Mouse (Mus musculus): ENCODE measurements at regions not wholly inside any gene's neighbourhood (a gene's known extent, or its start where the extent isn't known, plus 50 kb on each side); places are given as distances from the start of the nearest gene placed in this dataset.

- WGBS: 69% methylated on average over 5 of the region's 5 CpGs
- Histone ChIP-seq H3K4me1 (ENCODE audit: control insufficient read depth, insufficient read depth, low read length) (peaks cover 43% of the 10 kb centered on the region), H3K9ac (ENCODE audit: low read length) (no peak overlapping the region)
Measured at GRCm38 (mm10) chr8:126662151-126662550, 68.4 kb upstream of the Irf2bp2 start.

GRCm38 (mm10) chr8:126661511-126662142, 67.8 kb upstream of the Irf2bp2 start:
- no peaks in the 10 kb centered on the region for H3K36me3 ChIP-seq (ENCODE audit: control insufficient read depth, insufficient read depth, low read length)
- peak overlapping the region; percentile 54 for H3K27ac ChIP-seq (ENCODE audit: low read depth, low read length)
- ATAC-seq (ENCODE audit: insufficient read depth, low FRiP score, low TSS enrichment) (no peak), DNase-seq (ENCODE audit: low spot score) (no peak)
- H3K27me3 ChIP-seq (ENCODE audit: control insufficient read depth, insufficient read depth, low read length): no peaks in the 10 kb centered on the region
- no peak overlapping the region for H3K4me2 ChIP-seq (ENCODE audit: low read depth)
- H3K9me3 ChIP-seq (ENCODE audit: control insufficient read depth, low read length): no peaks in the 10 kb centered on the region
- WGBS: 57% methylated on average over 14 of the region's 14 CpGs
- H3K9ac ChIP-seq (ENCODE audit: low read length): no peak overlapping the region
- H3K4me3 ChIP-seq (ENCODE audit: low read depth, low read length): no peak overlapping the region
- peaks cover 38% of the 10 kb centered on the region for H3K4me1 ChIP-seq (ENCODE audit: control insufficient read depth, insufficient read depth, low read length)

More at GRCm38 (mm10) chr8:126662151-126662550, 68.4 kb upstream of the Irf2bp2 start:
- no peaks in the 10 kb centered on the region for H3K9me3 ChIP-seq (ENCODE audit: control insufficient read depth, low read length)
- H3K27me3 ChIP-seq (ENCODE audit: control insufficient read depth, insufficient read depth, low read length): no peaks in the 10 kb centered on the region
- H3K27ac ChIP-seq (ENCODE audit: low read depth, low read length): peak overlapping the region; percentile 54; the same call in 1 of the 2 replicates
- H3K4me2 ChIP-seq (ENCODE audit: low read depth): no peak overlapping the region
- H3K36me3 ChIP-seq (ENCODE audit: control insufficient read depth, insufficient read depth, low read length): no peaks in the 10 kb centered on the region
- H3K4me3 ChIP-seq (ENCODE audit: low read depth, low read length): no peak overlapping the region
- DNase-seq (ENCODE audit: low spot score): no peak
- ATAC-seq (ENCODE audit: insufficient read depth, low FRiP score, low TSS enrichment): no peak

GRCm38 (mm10) chr8:126660658-126661316, 67.0 kb upstream of the Irf2bp2 start:
- Histone ChIP-seq H3K4me3 (ENCODE audit: low read depth, low read length) (no peak overlapping the region), H3K36me3 (ENCODE audit: control insufficient read depth, insufficient read depth, low read length) (no peaks in the 10 kb centered on the region), H3K4me2 (ENCODE audit: low read depth) (no peak overlapping the region; the same call in 1 of the 2 replicates), H3K4me1 (ENCODE audit: control insufficient read depth, insufficient read depth, low read length) (peaks cover 38% of the 10 kb centered on the region), H3K9me3 (ENCODE audit: control insufficient read depth, low read length) (no peaks in the 10 kb centered on the region), H3K9ac (ENCODE audit: low read length) (peak overlapping the region; percentile 19), H3K27me3 (ENCODE audit: control insufficient read depth, insufficient read depth, low read length) (no peaks in the 10 kb centered on the region), H3K27ac (ENCODE audit: low read depth, low read length) (peak overlapping the region; percentile 71)
- 31% methylated on average over 10 of the region's 12 CpGs for WGBS
- no peak for DNase-seq (ENCODE audit: low spot score)
- ATAC-seq (ENCODE audit: insufficient read depth, low FRiP score, low TSS enrichment): no peak

- DNase-seq (ENCODE audit: low spot score): no peak
- 51% methylated on average over 12 of the region's 12 CpGs for WGBS
- Histone ChIP-seq H3K27me3 (ENCODE audit: control insufficient read depth, insufficient read depth, low read length) (no peaks in the 10 kb centered on the region), H3K36me3 (ENCODE audit: control insufficient read depth, insufficient read depth, low read length) (no peaks in the 10 kb centered on the region), H3K9ac (ENCODE audit: low read length) (peak overlapping the region; percentile 19; the same call in 1 of the 2 replicates), H3K4me1 (ENCODE audit: control insufficient read depth, insufficient read depth, low read length) (peaks cover 32% of the 10 kb centered on the region), H3K9me3 (ENCODE audit: control insufficient read depth, low read length) (no peaks in the 10 kb centered on the region), H3K27ac (ENCODE audit: low read depth, low read length) (peak overlapping the region; percentile 71), H3K4me2 (ENCODE audit: low read depth) (no peak overlapping the region; the same call in 1 of the 2 replicates), H3K4me3 (ENCODE audit: low read depth, low read length) (no peak overlapping the region)
- ATAC-seq (ENCODE audit: insufficient read depth, low FRiP score, low TSS enrichment): no peak
Measured at GRCm38 (mm10) chr8:126659691-126660657, 66.2 kb upstream of the Irf2bp2 start.

GRCm38 (mm10) chr8:126657546-126657945, 63.8 kb upstream of the Irf2bp2 start:
- no peak overlapping the region for H3K4me2 ChIP-seq (ENCODE audit: low read depth)
- H3K27me3 ChIP-seq (ENCODE audit: control insufficient read depth, insufficient read depth, low read length): no peaks in the 10 kb centered on the region
- H3K4me1 ChIP-seq (ENCODE audit: control insufficient read depth, insufficient read depth, low read length): peaks cover 19% of the 10 kb centered on the region
- H3K9me3 ChIP-seq (ENCODE audit: control insufficient read depth, low read length): no peaks in the 10 kb centered on the region
- H3K4me3 ChIP-seq (ENCODE audit: low read depth, low read length): no peak overlapping the region
- WGBS: 47% methylated on average over 6 of the region's 6 CpGs
- DNase-seq (ENCODE audit: low spot score) (no peak), ATAC-seq (ENCODE audit: insufficient read depth, low FRiP score, low TSS enrichment) (no peak)
- no peak overlapping the region for H3K9ac ChIP-seq (ENCODE audit: low read length)
- no peaks in the 10 kb centered on the region for H3K36me3 ChIP-seq (ENCODE audit: control insufficient read depth, insufficient read depth, low read length)
- H3K27ac ChIP-seq (ENCODE audit: low read depth, low read length): no peak overlapping the region

- no peaks in the 10 kb centered on the region for H3K27me3 ChIP-seq (ENCODE audit: control insufficient read depth, insufficient read depth, low read length)
- H3K36me3 ChIP-seq (ENCODE audit: control insufficient read depth, insufficient read depth, low read length): no peaks in the 10 kb centered on the region
- 78% methylated on average over 10 of the region's 10 CpGs for WGBS
- H3K27ac ChIP-seq (ENCODE audit: low read depth, low read length): no peak overlapping the region
- no peak overlapping the region for H3K9ac ChIP-seq (ENCODE audit: low read length)
- H3K4me1 ChIP-seq (ENCODE audit: control insufficient read depth, insufficient read depth, low read length): peaks cover 12% of the 10 kb centered on the region
- no peak for ATAC-seq (ENCODE audit: insufficient read depth, low FRiP score, low TSS enrichment)
- H3K4me3 ChIP-seq (ENCODE audit: low read depth, low read length): no peak overlapping the region
- no peaks in the 10 kb centered on the region for H3K9me3 ChIP-seq (ENCODE audit: control insufficient read depth, low read length)
- DNase-seq (ENCODE audit: low spot score): no peak
- no peak overlapping the region for H3K4me2 ChIP-seq (ENCODE audit: low read depth)
Measured at GRCm38 (mm10) chr8:126656554-126657260, 62.9 kb upstream of the Irf2bp2 start.

GRCm38 (mm10) chr8:126655565-126655964, 61.8 kb upstream of the Irf2bp2 start:
- Histone ChIP-seq H3K9me3 (ENCODE audit: control insufficient read depth, low read length) (no peaks in the 10 kb centered on the region), H3K36me3 (ENCODE audit: control insufficient read depth, insufficient read depth, low read length) (no peaks in the 10 kb centered on the region), H3K9ac (ENCODE audit: low read length) (no peak overlapping the region), H3K4me3 (ENCODE audit: low read depth, low read length) (no peak overlapping the region), H3K27ac (ENCODE audit: low read depth, low read length) (no peak overlapping the region), H3K4me2 (ENCODE audit: low read depth) (no peak overlapping the region), H3K27me3 (ENCODE audit: control insufficient read depth, insufficient read depth, low read length) (no peaks in the 10 kb centered on the region), H3K4me1 (ENCODE audit: control insufficient read depth, insufficient read depth, low read length) (peaks cover 6% of the 10 kb centered on the region)
- no peak for ATAC-seq (ENCODE audit: insufficient read depth, low FRiP score, low TSS enrichment)
- no peak for DNase-seq (ENCODE audit: low spot score)
- 62% methylated on average over 2 of the region's 2 CpGs for WGBS

- Histone ChIP-seq H3K4me1 (ENCODE audit: control insufficient read depth, insufficient read depth, low read length) (no peaks in the 10 kb centered on the region), H3K9me3 (ENCODE audit: control insufficient read depth, low read length) (no peaks in the 10 kb centered on the region), H3K4me2 (ENCODE audit: low read depth) (no peak overlapping the region), H3K36me3 (ENCODE audit: control insufficient read depth, insufficient read depth, low read length) (no peaks in the 10 kb centered on the region), H3K4me3 (ENCODE audit: low read depth, low read length) (no peak overlapping the region), H3K9ac (ENCODE audit: low read length) (no peak overlapping the region), H3K27me3 (ENCODE audit: control insufficient read depth, insufficient read depth, low read length) (no peaks in the 10 kb centered on the region), H3K27ac (ENCODE audit: low read depth, low read length) (0 out of 2 replicates have a peak overlapping the region, but pooled peaks have one; percentile 24)
- DNase-seq (ENCODE audit: low spot score) (no peak), ATAC-seq (ENCODE audit: insufficient read depth, low FRiP score, low TSS enrichment) (no peak)
- 86% methylated on average over 7 of the region's 7 CpGs for WGBS
Measured at GRCm38 (mm10) chr8:126654353-126654752, 60.6 kb upstream of the Irf2bp2 start.

Data from neural tube, embryonic 11.5 days (tissue).